ENCODE assay signal across 10 mouse cellular contexts in genomic region chr5:75387886-75388454, GRCm38 (mm10).
DNase-seq lines count a peak whose midpoint lies in the region; ATAC-seq lines count a peak whose summit lies in the region.
"Had no signal": no experiment of that assay in that cellular context is flagged by ENCODE, and none has a peak within 500 bp of the region (broad histone marks: within the 10 kb centered on the region; RNA-seq: fewer than 3 reads in every experiment).

No protein-coding gene starts in this region.

- H3K36me3 ChIP-seq in hindbrain, embryonic 10.5 days = no peaks in the 10 kb centered on the region
- no peaks in the 10 kb centered on the region for H3K36me3 ChIP-seq in hindbrain, embryonic 11.5 days (ENCODE audit: control insufficient read depth, insufficient read depth, low read length)
- H3K36me3 ChIP-seq in liver, embryonic 11.5 days (ENCODE audit: control insufficient read depth, insufficient read depth, low read length) = no peaks in the 10 kb centered on the region

- H3K4me3 ChIP-seq in hindbrain, embryonic 10.5 days = no peak overlapping the region; the same call in 1 of the 2 replicates
- H3K4me3 ChIP-seq in hindbrain, embryonic 11.5 days (ENCODE audit: low read depth, low read length) = no peak overlapping the region
- peak overlapping the region; percentile 34 for H3K4me3 ChIP-seq in liver, embryonic 11.5 days (ENCODE audit: low read depth, low read length)

- WGBS in hindbrain, embryonic 10.5 days = 40% methylated on average over 13 of the region's 13 CpGs
- WGBS in hindbrain, embryonic 11.5 days = 51% methylated on average over 13 of the region's 13 CpGs
- 33% methylated on average over 13 of the region's 13 CpGs for WGBS in liver, embryonic 11.5 days

- ATAC-seq in hindbrain, embryonic 11.5 days (ENCODE audit: low FRiP score) = no peak
- peak; percentile 47; the same call in 1 of the 2 replicates for ATAC-seq in liver, embryonic 11.5 days (replicated peaks; ENCODE audit: low FRiP score)
- ATAC-seq in activated CD4-positive, CD25-positive, alpha-beta regulatory T cell, adult 4 months = no peak

- H3K9me3 ChIP-seq in hindbrain, embryonic 10.5 days = no peaks in the 10 kb centered on the region
- H3K9me3 ChIP-seq in hindbrain, embryonic 11.5 days (ENCODE audit: control insufficient read depth, low read length) = no peaks in the 10 kb centered on the region
- no peaks in the 10 kb centered on the region for H3K9me3 ChIP-seq in liver, embryonic 11.5 days (ENCODE audit: control insufficient read depth, low read length)

- H3K27ac ChIP-seq in hindbrain, embryonic 10.5 days = peak overlapping the region; percentile 50; the same call in 1 of the 2 replicates
- H3K27ac ChIP-seq in hindbrain, embryonic 11.5 days (ENCODE audit: low read depth, low read length) = no peak overlapping the region
- H3K27ac ChIP-seq in liver, embryonic 11.5 days (ENCODE audit: low read depth, low read length) = no peak overlapping the region

- DNase-seq in hindbrain, embryonic 10.5 days (ENCODE audit: low spot score) = no peak
- DNase-seq in hindbrain, embryonic 11.5 days (ENCODE audit: low spot score) = no peak
- DNase-seq in thymus, postnatal 4 days = peak; percentile 21
- no peak for DNase-seq in thymus, postnatal 36 days
- DNase-seq in liver, embryonic 11.5 days (ENCODE audit: low spot score) = no peak
- DNase-seq in adrenal gland, postnatal 4 days (ENCODE audit: low spot score in 2 of 2) = no peak
- no peak for DNase-seq in ovary, adult 18-20 months (ENCODE audit: low spot score)
- DNase-seq: cerebellum, postnatal 14 days; kidney, adult 11 months had no signal

- no peak overlapping the region for H3K4me2 ChIP-seq in hindbrain, embryonic 11.5 days (replicated peaks; ENCODE audit: low read depth, low read length)
- peak overlapping the region; percentile 60 for H3K4me2 ChIP-seq in liver, embryonic 11.5 days

- H3K4me1 ChIP-seq in hindbrain, embryonic 10.5 days (replicated peaks) = peaks cover 6% of the 10 kb centered on the region
- H3K4me1 ChIP-seq in hindbrain, embryonic 11.5 days (replicated peaks; ENCODE audit: control insufficient read depth, insufficient read depth, low read length) = no peaks in the 10 kb centered on the region
- H3K4me1 ChIP-seq in liver, embryonic 11.5 days (replicated peaks; ENCODE audit: control insufficient read depth, insufficient read depth, low read length) = peaks cover 10% of the 10 kb centered on the region

- H3K27me3 ChIP-seq in hindbrain, embryonic 10.5 days (ENCODE audit: insufficient read depth, poor library complexity, severe bottlenecking) = no peaks in the 10 kb centered on the region
- no peaks in the 10 kb centered on the region for H3K27me3 ChIP-seq in hindbrain, embryonic 11.5 days (ENCODE audit: control insufficient read depth, insufficient read depth, low read length)
- H3K27me3 ChIP-seq in liver, embryonic 11.5 days (replicated peaks; ENCODE audit: control insufficient read depth, insufficient read depth, low read length) = no peaks in the 10 kb centered on the region

- H3K9ac ChIP-seq in hindbrain, embryonic 11.5 days (ENCODE audit: low read depth, low read length) = no peak overlapping the region
- peak overlapping the region; percentile 34; the same call in 1 of the 2 replicates for H3K9ac ChIP-seq in liver, embryonic 11.5 days (ENCODE audit: low read depth, low read length)
